Mouse (Mus musculus): ENCODE results near the gene Hipk3.

- no peak for TF ChIP-seq GATA1 (IDR thresholded peaks at IDR 0.05; ENCODE audit: low read length)
- TF ChIP-seq TAL1 (IDR thresholded peaks at IDR 0.05; ENCODE audit: low read length): no peak
These were observed 86.3 kb downstream of the Hipk3 start for GRCm38 (mm10) chr2:104407913-104408312.

All from erythroblast, embryonic 14.5 days (primary cell).